Mouse (Mus musculus) megakaryocyte, embryonic 14.5 days (primary cell): ENCODE results near the gene Otog. TPM values are rescaled to one million over a fixed set of nuclear protein-coding genes. Genes with fewer than 3 reads are reported as not detected.

Experiments used
- H3K27me3 ChIP-seq: replicated peaks from 2 replicates; pipeline ENCODE3; 2012; ENCODE audit warnings: inconsistent platforms
- H3K36me3 ChIP-seq: replicated peaks from 2 replicates; pipeline ENCODE3; 2012; ENCODE audit warnings: low read length, inconsistent platforms, mixed read lengths
- H3K4me1 ChIP-seq: 2 replicates; pipeline ENCODE4 v1.6.1; 2012; ENCODE audit warnings: inconsistent platforms
- H3K4me3 ChIP-seq: replicated peaks from 2 replicates; pipeline ENCODE3; 2012; ENCODE audit warnings: moderate library complexity, mild to moderate bottlenecking, inconsistent platforms
- H3K9me3 ChIP-seq: 2 replicates; pipeline ENCODE4 v1.6.1; 2012; ENCODE audit warnings: inconsistent platforms
- FLI1 ChIP-seq: IDR thresholded peaks from 2 replicates; pipeline ENCODE4 v1.6.1; 2012; ENCODE audit warnings: low read length, inconsistent platforms, mixed read lengths
- GATA1 ChIP-seq: IDR thresholded peaks from 3 replicates; pipeline ENCODE4 v1.6.1; 2012; ENCODE audit warnings: mixed read lengths, low read length, inconsistent platforms, borderline replicate concordance
- polyA plus RNA-seq: library from polyadenylated mRNA; stranded (reverse); fragments of >175 nt; gene quantifications from 2 replicates; pipeline ENCODE4 v1.2.3, GENCODE M21; 2012; ENCODE audit warnings: low replicate concordance; ENCODE audit not compliant: insufficient read depth

Gene Otog
- polyA plus RNA-seq, 1 experiment = not detected

GRCm38 (mm10) chr7:46276156-46276555 lies 35.4 kb downstream of the Otog start:
- Histone ChIP-seq H3K27me3 (peaks cover 49% of the 10 kb centered on the region), H3K9me3 (no peaks in the 10 kb centered on the region), H3K4me3 (no peak overlapping the region), H3K36me3 (no peaks in the 10 kb centered on the region), H3K4me1 (peaks cover 4% of the 10 kb centered on the region; the same call in 1 of the 2 replicates)
- TF ChIP-seq FLI1 = no peak
- TF ChIP-seq GATA1 = no peak

- H3K36me3 ChIP-seq = no peaks in the 10 kb centered on the region
- no peaks in the 10 kb centered on the region for H3K9me3 ChIP-seq
- H3K4me1 ChIP-seq = no peaks in the 10 kb centered on the region
- TF ChIP-seq GATA1 (no peak), FLI1 (no peak)
- H3K27me3 ChIP-seq = peaks cover 59% of the 10 kb centered on the region
- no peak overlapping the region for H3K4me3 ChIP-seq
Measured at GRCm38 (mm10) chr7:46279946-46280345, 39.2 kb downstream of the Otog start.

- TF ChIP-seq FLI1 (no peak), GATA1 (no peak)
- Histone ChIP-seq H3K9me3 (no peaks in the 10 kb centered on the region), H3K4me3 (no peak overlapping the region), H3K27me3 (peaks cover 60% of the 10 kb centered on the region), H3K4me1 (no peaks in the 10 kb centered on the region), H3K36me3 (no peaks in the 10 kb centered on the region)
Measured at GRCm38 (mm10) chr7:46280896-46281295, 40.1 kb downstream of the Otog start.

- Histone ChIP-seq H3K9me3 (no peaks in the 10 kb centered on the region), H3K27me3 (peaks cover 56% of the 10 kb centered on the region), H3K4me3 (no peak overlapping the region)
Measured at GRCm38 (mm10) chr7:46282276-46282675, 41.5 kb downstream of the Otog start.

GRCm38 (mm10) chr7:46283681-46284080 lies 42.9 kb downstream of the Otog start:
- H3K27me3 ChIP-seq = peaks cover 62% of the 10 kb centered on the region
- no peak for TF ChIP-seq FLI1
- TF ChIP-seq GATA1 = no peak
- H3K9me3 ChIP-seq = no peaks in the 10 kb centered on the region
- no peaks in the 10 kb centered on the region for H3K36me3 ChIP-seq
- H3K4me1 ChIP-seq = no peaks in the 10 kb centered on the region
- H3K4me3 ChIP-seq = no peak overlapping the region

More at GRCm38 (mm10) chr7:46282276-46282675, 41.5 kb downstream of the Otog start:
- H3K36me3 ChIP-seq = no peaks in the 10 kb centered on the region
- TF ChIP-seq GATA1 (no peak), FLI1 (no peak)
- no peaks in the 10 kb centered on the region for H3K4me1 ChIP-seq

GRCm38 (mm10) chr7:46285161-46285839 lies 44.5 kb downstream of the Otog start:
- H3K9me3 ChIP-seq = no peaks in the 10 kb centered on the region
- H3K27me3 ChIP-seq = peaks cover 67% of the 10 kb centered on the region
- H3K4me3 ChIP-seq = no peak overlapping the region
- no peak for TF ChIP-seq GATA1
- no peak for TF ChIP-seq FLI1
- H3K36me3 ChIP-seq = no peaks in the 10 kb centered on the region
- H3K4me1 ChIP-seq = no peaks in the 10 kb centered on the region

- peak overlapping the region; percentile 25 for H3K4me3 ChIP-seq
- no peak for TF ChIP-seq GATA1
- no peak for TF ChIP-seq FLI1
- H3K36me3 ChIP-seq = no peaks in the 10 kb centered on the region
- no peaks in the 10 kb centered on the region for H3K4me1 ChIP-seq
- peaks cover 64% of the 10 kb centered on the region for H3K27me3 ChIP-seq
- no peaks in the 10 kb centered on the region for H3K9me3 ChIP-seq
Measured at GRCm38 (mm10) chr7:46286391-46286790, 45.6 kb downstream of the Otog start.

GRCm38 (mm10) chr7:46287051-46287450 lies 46.3 kb downstream of the Otog start:
- Histone ChIP-seq H3K9me3 (no peaks in the 10 kb centered on the region), H3K4me1 (no peaks in the 10 kb centered on the region), H3K36me3 (no peaks in the 10 kb centered on the region), H3K27me3 (peaks cover 58% of the 10 kb centered on the region), H3K4me3 (no peak overlapping the region)
- TF ChIP-seq FLI1 = no peak

- H3K27me3 ChIP-seq = peaks cover 44% of the 10 kb centered on the region
- H3K4me1 ChIP-seq = no peaks in the 10 kb centered on the region
- TF ChIP-seq GATA1 (no peak), FLI1 (no peak)
- H3K9me3 ChIP-seq = no peaks in the 10 kb centered on the region
- H3K4me3 ChIP-seq = no peak overlapping the region
- no peaks in the 10 kb centered on the region for H3K36me3 ChIP-seq
Measured at GRCm38 (mm10) chr7:46296330-46296729, 55.5 kb downstream of the Otog start.

GRCm38 (mm10) chr7:46301031-46301632 lies 60.3 kb downstream of the Otog start:
- Histone ChIP-seq H3K27me3 (peaks cover 55% of the 10 kb centered on the region), H3K4me3 (no peak overlapping the region)
- TF ChIP-seq FLI1 = no peak
- TF ChIP-seq GATA1 = no peak

More at GRCm38 (mm10) chr7:46301031-46301632, 60.3 kb downstream of the Otog start:
- Histone ChIP-seq H3K9me3 (no peaks in the 10 kb centered on the region), H3K4me1 (no peaks in the 10 kb centered on the region), H3K36me3 (no peaks in the 10 kb centered on the region)
